Mouse (Mus musculus): ENCODE data around the gene Atg7. TPM values are rescaled to one million over a fixed set of nuclear protein-coding genes. Genes with fewer than 3 reads are reported as not detected.

The Atg7 gene
- total and polyA plus RNA-seq, 2 experiments from 2014 or later: 17.1 to 21.5 TPM

- H3K9me3 ChIP-seq (ENCODE audit: low read length): no peaks in the 10 kb centered on the region
- no peak overlapping the region for H3K4me2 ChIP-seq (ENCODE audit: low read depth, low read length, poor library complexity, severe bottlenecking)
- H3K4me3 ChIP-seq (ENCODE audit: low read depth, low read length): no peak overlapping the region
- peaks cover 36% of the 10 kb centered on the region for H3K4me1 ChIP-seq (ENCODE audit: insufficient read depth, low read length)
- H3K27ac ChIP-seq (ENCODE audit: low read depth, low read length): no peak overlapping the region
- DNase-seq (ENCODE audit: low spot score) (no peak), ATAC-seq (ENCODE audit: low FRiP score) (no peak)
- no peaks in the 10 kb centered on the region for H3K36me3 ChIP-seq (ENCODE audit: insufficient read depth, low read length)
- TF ChIP-seq CTCF (IDR thresholded peaks at IDR 0.05): peak; percentile 37
- no peaks in the 10 kb centered on the region for H3K27me3 ChIP-seq (ENCODE audit: insufficient read depth, low read length)
- 67% methylated on average over 4 of the region's 4 CpGs for WGBS
- H3K9ac ChIP-seq (replicated peaks; ENCODE audit: low read length, poor library complexity, severe bottlenecking): no peak overlapping the region
Measured at GRCm38 (mm10) chr6:114894548-114895106, 251.7 kb downstream of the Atg7 start.

- Histone ChIP-seq H3K9ac (replicated peaks; ENCODE audit: low read length, poor library complexity, severe bottlenecking) (no peak overlapping the region), H3K9me3 (ENCODE audit: low read length) (no peaks in the 10 kb centered on the region), H3K27ac (ENCODE audit: low read depth, low read length) (no peak overlapping the region), H3K4me3 (ENCODE audit: low read depth, low read length) (no peak overlapping the region), H3K36me3 (ENCODE audit: insufficient read depth, low read length) (no peaks in the 10 kb centered on the region), H3K4me2 (ENCODE audit: low read depth, low read length, poor library complexity, severe bottlenecking) (no peak overlapping the region), H3K4me1 (ENCODE audit: insufficient read depth, low read length) (peaks cover 41% of the 10 kb centered on the region), H3K27me3 (ENCODE audit: insufficient read depth, low read length) (no peaks in the 10 kb centered on the region)
- ATAC-seq (ENCODE audit: low FRiP score) (no peak), DNase-seq (ENCODE audit: low spot score) (no peak)
- 92% methylated on average over 7 of the region's 7 CpGs for WGBS
- TF ChIP-seq CTCF (IDR thresholded peaks at IDR 0.05): no peak
Measured at GRCm38 (mm10) chr6:114895191-114895590, 252.3 kb downstream of the Atg7 start.

GRCm38 (mm10) chr6:114896281-114896680 lies 253.4 kb downstream of the Atg7 start:
- H3K9ac ChIP-seq (replicated peaks; ENCODE audit: low read length, poor library complexity, severe bottlenecking): no peak overlapping the region
- no peaks in the 10 kb centered on the region for H3K9me3 ChIP-seq (ENCODE audit: low read length)
- H3K27me3 ChIP-seq (ENCODE audit: insufficient read depth, low read length): no peaks in the 10 kb centered on the region
- DNase-seq (ENCODE audit: low spot score): no peak
- ATAC-seq (ENCODE audit: low FRiP score): no peak
- 81% methylated on average over 2 of the region's 2 CpGs for WGBS
- no peak overlapping the region for H3K4me2 ChIP-seq (ENCODE audit: low read depth, low read length, poor library complexity, severe bottlenecking)
- no peak for TF ChIP-seq CTCF (IDR thresholded peaks at IDR 0.05)
- H3K4me3 ChIP-seq (ENCODE audit: low read depth, low read length): no peak overlapping the region
- no peaks in the 10 kb centered on the region for H3K36me3 ChIP-seq (ENCODE audit: insufficient read depth, low read length)
- H3K4me1 ChIP-seq (ENCODE audit: insufficient read depth, low read length): peaks cover 36% of the 10 kb centered on the region
- H3K27ac ChIP-seq (ENCODE audit: low read depth, low read length): no peak overlapping the region

- H3K27ac ChIP-seq (ENCODE audit: low read depth, low read length): 0 out of 2 replicates have a peak overlapping the region, but pooled peaks have one; percentile 59
Measured at GRCm38 (mm10) chr6:114898949-114899348, 256.1 kb downstream of the Atg7 start.

GRCm38 (mm10) chr6:114899652-114900051 lies 256.8 kb downstream of the Atg7 start:
- H3K9ac ChIP-seq (replicated peaks; ENCODE audit: low read length, poor library complexity, severe bottlenecking): no peak overlapping the region
- H3K4me2 ChIP-seq (ENCODE audit: low read depth, low read length, poor library complexity, severe bottlenecking): peak overlapping the region; percentile 33
- H3K4me1 ChIP-seq (ENCODE audit: insufficient read depth, low read length): peaks cover 20% of the 10 kb centered on the region
- ATAC-seq (ENCODE audit: low FRiP score) (no peak), DNase-seq (ENCODE audit: low spot score) (peak; percentile 49)
- peak overlapping the region; percentile 59 for H3K27ac ChIP-seq (ENCODE audit: low read depth, low read length)
- TF ChIP-seq CTCF (IDR thresholded peaks at IDR 0.05): no peak
- H3K36me3 ChIP-seq (ENCODE audit: insufficient read depth, low read length): no peaks in the 10 kb centered on the region
- 25% methylated on average over 7 of the region's 7 CpGs for whole genome bisulfite sequencing
- no peaks in the 10 kb centered on the region for H3K9me3 ChIP-seq (ENCODE audit: low read length)
- no peak overlapping the region for H3K4me3 ChIP-seq (ENCODE audit: low read depth, low read length)
- no peaks in the 10 kb centered on the region for H3K27me3 ChIP-seq (ENCODE audit: insufficient read depth, low read length)

More at GRCm38 (mm10) chr6:114898949-114899348, 256.1 kb downstream of the Atg7 start:
- TF ChIP-seq CTCF (IDR thresholded peaks at IDR 0.05): no peak
- DNase-seq (ENCODE audit: low spot score) (no peak), ATAC-seq (ENCODE audit: low FRiP score) (no peak)
- H3K9me3 ChIP-seq (ENCODE audit: low read length): no peaks in the 10 kb centered on the region
- peaks cover 23% of the 10 kb centered on the region for H3K4me1 ChIP-seq (ENCODE audit: insufficient read depth, low read length)
- WGBS: 88% methylated on average over 4 of the region's 4 CpGs
- H3K4me3 ChIP-seq (ENCODE audit: low read depth, low read length): no peak overlapping the region
- no peak overlapping the region for H3K4me2 ChIP-seq (ENCODE audit: low read depth, low read length, poor library complexity, severe bottlenecking)
- no peaks in the 10 kb centered on the region for H3K27me3 ChIP-seq (ENCODE audit: insufficient read depth, low read length)
- H3K9ac ChIP-seq (replicated peaks; ENCODE audit: low read length, poor library complexity, severe bottlenecking): no peak overlapping the region
- H3K36me3 ChIP-seq (ENCODE audit: insufficient read depth, low read length): no peaks in the 10 kb centered on the region

- Histone ChIP-seq H3K9me3 (ENCODE audit: low read length) (no peaks in the 10 kb centered on the region), H3K27ac (ENCODE audit: low read depth, low read length) (peak overlapping the region; percentile 59), H3K27me3 (ENCODE audit: insufficient read depth, low read length) (no peaks in the 10 kb centered on the region), H3K4me2 (ENCODE audit: low read depth, low read length, poor library complexity, severe bottlenecking) (peak overlapping the region; percentile 33), H3K4me3 (ENCODE audit: low read depth, low read length) (no peak overlapping the region), H3K9ac (replicated peaks; ENCODE audit: low read length, poor library complexity, severe bottlenecking) (no peak overlapping the region), H3K4me1 (ENCODE audit: insufficient read depth, low read length) (peaks cover 20% of the 10 kb centered on the region), H3K36me3 (ENCODE audit: insufficient read depth, low read length) (no peaks in the 10 kb centered on the region)
- TF ChIP-seq CTCF (IDR thresholded peaks at IDR 0.05): no peak
- peak; percentile 68; the same call in 1 of the 2 replicates for ATAC-seq (ENCODE audit: low FRiP score)
- peak; percentile 76 for DNase-seq (ENCODE audit: low spot score)
- WGBS: 19% methylated on average over 10 of the region's 10 CpGs
Measured at GRCm38 (mm10) chr6:114900194-114900593, 257.3 kb downstream of the Atg7 start.

Measured in midbrain, postnatal 0 days (tissue).